Mouse (Mus musculus) T-cell, adult 2 months (primary cell): ENCODE measurements around the gene Bpifa3.
"Not testable (repeated sequence)": the region's sequence is repeated elsewhere in the genome, so short reads cannot be mapped to it uniquely, and the experiment has no call there.

Source experiments
- DNase-seq: peaks from one replicate; pipeline ENCODE4 v3.0.0; 2022; ENCODE audit warnings: low spot score

Gene Bpifa3

DNA sequence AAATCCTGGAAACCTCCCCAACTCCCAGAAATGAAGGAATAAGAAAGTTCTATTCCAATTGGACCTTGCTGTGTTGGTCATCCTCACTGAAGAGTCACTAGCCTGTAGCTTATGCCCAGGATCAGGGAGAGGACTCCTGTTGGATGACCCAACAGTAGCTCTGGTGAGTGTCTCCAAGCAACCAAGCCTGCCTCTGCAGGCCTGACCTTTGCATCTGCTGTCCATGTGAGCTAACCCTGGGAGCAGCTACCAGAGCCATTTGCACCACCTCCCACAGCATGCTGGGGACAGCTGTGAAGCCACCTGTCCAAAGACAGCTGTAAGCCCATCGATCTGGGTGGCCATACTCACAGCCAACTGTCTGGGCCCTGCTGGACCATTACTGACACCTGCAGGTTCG, at the start of gene Bpifa3:
Gene Bpifa3 (plus strand): TSS at position 217 of the 400 bp plus-strand sequence.
- DNase-seq: no peak

DNA sequence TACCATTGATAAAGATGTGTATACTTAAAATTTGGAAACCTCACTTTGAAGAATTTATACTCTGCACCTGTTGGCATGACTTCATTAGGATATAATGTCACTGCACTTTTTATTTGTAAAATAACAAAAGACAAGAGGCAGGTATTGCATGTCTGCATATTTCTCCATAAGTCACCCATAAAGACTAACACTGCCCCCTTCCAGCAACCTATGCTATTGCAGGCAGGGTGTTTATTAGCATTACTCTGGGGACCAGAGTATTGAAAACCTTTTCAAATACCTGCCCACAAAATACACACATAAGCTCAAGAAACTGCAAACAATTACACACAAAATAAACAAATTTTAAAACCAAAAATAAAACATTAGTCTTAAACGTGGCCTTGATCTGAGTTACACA, 32.4 kb upstream of the Bpifa3 start:
- no peak for DNase-seq

DNA sequence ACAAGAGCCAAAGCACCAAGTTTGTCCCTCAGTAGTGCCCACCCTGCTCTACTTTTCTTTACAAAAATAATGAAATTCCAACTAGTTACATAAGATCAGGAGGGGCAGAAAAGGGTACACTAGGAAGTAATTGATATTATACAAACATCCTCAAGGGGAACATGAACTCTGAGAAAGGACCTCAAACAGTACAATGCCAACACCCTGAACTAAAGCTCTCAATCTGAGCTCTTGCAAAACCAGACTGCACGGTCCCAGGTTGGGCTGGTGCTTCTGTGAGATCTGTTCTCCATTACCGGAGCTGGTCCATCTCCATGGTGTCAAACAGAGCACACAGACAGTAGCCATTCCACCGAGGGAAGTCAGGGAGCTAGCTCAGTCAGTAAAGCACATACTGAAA, 12.8 kb upstream of the Bpifa3 start:
- no peak for DNase-seq

DNA sequence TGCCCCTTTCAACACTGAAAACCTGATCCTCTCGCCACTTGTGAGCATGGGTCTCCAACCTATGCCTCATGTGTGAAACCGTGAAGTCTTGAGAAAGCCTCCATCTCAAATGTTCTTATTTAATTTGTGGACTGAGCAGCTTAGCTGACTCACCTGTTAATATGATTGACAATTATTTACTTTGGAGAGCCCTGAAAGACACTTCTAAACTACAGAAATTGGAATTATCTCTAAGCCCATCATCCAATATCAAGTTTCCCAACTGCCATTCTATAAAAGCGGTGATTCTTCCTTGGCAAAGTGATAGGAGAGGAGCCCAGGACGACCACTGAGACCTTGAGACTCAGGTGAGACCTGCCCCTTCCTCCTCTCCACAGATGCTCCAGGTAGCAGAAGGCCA, 12.4 kb downstream of the Bpifa3 start, which contains the start of gene Bpifa1:
Gene Bpifa1 (plus strand): TSS at position 301 of the 400 bp plus-strand sequence.
- no peak for DNase-seq

DNA sequence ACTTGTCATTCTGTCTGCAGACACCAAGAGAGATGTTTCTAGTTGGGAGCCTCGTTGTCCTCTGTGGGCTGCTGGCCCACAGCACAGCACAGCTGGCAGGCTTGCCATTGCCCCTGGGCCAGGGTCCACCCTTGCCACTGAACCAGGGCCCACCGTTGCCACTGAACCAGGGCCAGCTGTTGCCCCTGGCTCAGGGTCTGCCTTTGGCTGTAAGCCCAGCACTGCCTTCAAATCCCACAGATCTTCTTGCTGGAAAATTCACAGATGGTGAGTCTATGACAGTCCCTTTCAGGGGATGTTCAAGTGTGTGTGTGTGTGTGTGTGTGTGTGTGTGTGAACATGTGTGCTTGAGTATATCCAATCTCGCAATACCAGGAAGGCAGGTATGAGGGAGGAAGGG, 13.6 kb downstream of the Bpifa3 start:
- no peak for DNase-seq

DNA sequence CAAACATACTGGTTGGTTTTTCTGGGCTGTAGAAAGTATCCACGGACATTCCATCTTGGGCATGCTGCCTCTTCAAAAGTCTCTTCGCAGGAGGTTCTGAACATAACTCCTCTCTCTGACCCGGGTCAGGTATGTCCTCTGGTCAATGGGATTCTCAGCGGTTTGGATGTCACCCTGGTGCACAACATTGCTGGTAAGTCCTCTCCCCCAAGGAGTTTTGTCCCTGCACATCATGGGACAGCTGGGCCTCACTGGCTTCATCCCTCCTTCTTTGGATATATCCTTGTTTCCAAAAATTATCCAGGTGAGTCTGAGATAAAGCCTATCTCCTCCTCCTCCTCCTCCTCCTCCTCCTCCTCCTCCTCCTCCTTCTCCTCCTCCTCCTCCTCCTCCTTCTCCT, 17.4 kb downstream of the Bpifa3 start:
- DNase-seq: no peak

DNA sequence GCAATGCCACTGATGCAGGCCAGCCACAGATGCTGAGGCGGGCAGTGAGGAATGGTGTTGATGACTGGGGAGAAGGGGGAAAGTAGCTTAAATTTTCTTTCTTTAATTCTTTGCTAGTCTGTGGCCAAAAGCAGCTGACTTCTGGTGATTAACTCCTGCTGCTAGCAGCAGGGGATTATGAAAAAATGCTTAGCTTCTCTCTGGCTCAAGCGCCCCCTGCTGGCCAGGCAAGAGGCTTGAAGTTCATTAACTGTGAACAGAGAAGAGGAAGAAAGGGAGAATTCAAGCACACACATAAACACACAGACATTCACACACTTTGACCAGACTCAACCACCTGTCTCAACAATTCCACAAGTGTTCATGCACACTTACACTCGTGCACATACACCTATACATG, 28.3 kb downstream of the Bpifa3 start:
- no peak for DNase-seq

DNA sequence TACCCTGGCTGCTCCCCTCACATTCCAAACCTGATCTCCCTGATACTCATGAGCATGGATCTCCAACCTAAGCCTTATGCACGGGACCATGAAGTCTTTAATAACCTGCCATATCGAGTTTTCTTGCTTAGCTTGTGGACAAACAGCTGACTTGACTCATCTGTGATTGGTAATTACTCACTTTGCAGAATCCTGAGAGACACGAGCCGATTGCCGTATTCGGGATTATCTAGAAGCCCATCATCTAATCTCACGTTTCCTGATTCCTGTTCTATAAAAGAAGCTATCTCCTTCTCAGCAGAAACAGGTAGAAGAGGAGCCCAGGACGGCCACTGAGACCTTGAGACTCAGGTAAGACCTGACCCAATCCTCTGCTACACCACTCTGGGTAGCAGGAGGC, 32.2 kb downstream of the Bpifa3 start, which contains the start of gene Bpifa5:
Gene Bpifa5 (plus strand): TSS at position 301 of the 400 bp plus-strand sequence.
- no peak for DNase-seq

DNA sequence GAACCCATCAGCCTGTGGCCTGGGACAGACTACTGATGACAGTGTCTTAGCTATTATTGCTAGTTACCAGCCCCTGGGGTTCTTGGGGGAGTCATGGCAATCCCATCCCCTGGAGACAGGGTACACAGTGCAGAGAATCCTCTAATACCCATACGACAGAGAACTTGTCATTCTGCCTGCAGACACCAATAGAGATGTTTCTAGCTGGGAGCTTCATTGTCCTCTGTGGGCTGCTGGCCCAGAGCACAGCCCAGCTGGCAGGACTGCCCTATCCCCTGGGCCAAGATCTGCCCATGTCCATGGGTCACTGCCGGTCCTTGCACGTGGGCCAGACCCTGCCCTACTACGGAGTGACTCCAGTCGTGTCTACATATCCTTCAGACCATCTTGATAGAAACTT, 33.2 kb downstream of the Bpifa3 start:
- no peak for DNase-seq

DNA sequence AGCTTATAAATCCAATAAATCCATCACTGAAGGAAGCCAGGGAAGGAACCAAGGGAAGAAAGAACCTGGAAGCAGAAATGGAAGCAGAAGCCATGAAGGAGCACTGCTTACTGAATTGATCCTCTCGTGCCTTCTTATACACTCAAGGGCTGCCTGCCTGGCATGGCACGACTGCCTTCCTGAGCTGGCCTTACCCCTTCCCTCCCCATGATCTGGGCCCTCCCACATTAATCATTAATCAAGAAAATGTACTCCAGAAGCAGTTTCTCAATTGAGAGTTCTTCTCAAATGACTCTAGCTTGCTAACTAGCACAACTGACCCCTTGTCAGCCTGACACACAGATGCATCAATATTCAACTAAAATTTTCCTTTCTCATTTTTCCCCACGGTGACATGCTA, 39.0 kb downstream of the Bpifa3 start:
- DNase-seq: no peak

DNA sequence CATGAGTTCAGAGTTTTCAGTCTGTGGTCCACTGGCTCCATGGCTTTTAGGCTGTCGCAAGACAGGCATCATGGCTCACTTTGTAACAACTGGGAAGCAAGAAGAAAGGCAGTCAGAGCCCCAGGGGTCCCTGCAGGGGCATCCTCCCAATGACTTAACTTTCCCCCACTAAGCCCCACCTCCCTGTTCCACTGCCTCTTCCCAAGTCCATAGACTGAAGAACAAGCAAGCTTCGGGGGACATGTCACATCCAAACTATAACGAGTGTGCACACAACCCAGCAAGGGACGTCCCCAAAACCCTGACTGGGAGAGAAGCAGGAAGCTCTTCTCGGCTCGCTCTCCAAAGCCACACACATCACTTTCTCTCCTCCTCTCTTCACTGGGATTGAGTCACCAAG, 41.5 kb downstream of the Bpifa3 start:
- no peak for DNase-seq

DNA sequence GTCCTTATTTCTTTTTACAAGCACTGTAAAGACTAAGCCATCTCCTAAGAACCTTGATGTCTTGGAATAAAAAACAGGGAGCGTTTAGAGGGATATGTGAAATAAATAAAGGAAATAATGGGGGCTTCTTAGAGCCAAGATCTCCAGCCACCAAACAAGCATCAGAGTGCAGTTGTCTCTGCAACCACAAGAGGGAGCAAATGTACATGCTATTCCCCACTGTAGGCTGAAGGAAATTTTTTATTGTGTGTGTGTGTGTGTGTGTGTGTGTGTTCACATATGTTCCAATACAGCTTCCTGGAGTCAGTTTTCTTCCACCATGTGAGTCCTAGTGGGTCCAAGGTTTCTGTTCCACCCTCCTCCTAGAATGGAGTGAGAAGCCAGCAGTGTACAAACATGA, 43.2 kb downstream of the Bpifa3 start:
- no peak for DNase-seq

DNA sequence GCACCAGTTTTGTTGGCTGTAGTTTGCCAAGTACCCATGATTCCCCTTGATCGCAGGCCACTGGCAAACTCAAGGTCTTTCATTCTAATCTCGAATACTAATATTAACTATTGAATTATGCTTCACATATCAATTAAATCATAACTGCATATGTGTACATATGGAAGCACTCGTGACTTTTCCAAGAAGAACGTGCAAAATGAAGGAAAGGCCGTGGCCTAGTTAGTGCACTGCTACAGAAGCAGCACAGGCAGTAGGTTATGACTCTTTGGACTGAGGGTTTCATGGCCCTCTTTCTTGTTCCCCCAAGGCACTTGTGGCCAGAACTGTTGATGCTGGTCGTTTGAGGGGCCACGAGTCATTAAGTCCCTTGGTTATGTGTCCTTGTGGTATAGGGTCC, 51.8 kb downstream of the Bpifa3 start:
- not testable (repeated sequence) for DNase-seq

DNA sequence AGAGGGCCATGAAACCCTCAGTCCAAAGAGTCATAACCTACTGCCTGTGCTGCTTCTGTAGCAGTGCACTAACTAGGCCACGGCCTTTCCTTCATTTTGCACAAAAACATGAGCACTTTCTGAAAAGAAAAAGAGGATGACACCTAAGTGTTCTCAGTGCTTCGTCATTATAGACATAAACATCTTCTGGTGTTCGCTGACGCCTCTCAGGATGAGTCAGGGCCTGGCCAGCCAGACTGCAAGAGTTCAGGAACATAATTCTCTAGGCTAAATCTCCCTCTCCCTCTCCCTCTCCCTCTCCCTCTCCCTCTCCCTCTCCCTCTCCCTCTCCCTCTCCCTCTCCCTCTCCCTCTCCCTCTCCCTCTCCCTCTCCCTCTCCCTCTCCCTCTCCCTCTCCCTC, 52.9 kb downstream of the Bpifa3 start:
- DNase-seq: not testable (repeated sequence)

DNA sequence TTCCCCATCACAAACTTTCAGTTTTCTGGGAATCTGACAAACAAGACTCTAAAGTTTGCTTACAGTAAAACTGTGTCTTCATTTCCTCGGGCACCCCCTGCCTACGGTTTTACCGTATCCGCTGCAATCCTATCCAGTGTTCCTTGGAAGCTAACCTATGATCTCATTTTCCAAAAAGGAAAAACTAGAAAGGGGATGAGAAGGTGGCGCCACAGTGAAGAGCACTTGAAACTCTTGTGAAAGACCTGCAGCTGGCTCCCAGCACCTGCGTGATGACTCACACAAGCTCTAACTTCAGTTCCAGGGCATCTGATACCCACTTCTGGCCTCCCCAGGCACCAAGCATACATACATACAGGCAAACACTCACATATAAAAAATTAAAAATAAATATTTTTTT, 55.2 kb downstream of the Bpifa3 start:
- no peak for DNase-seq

DNA sequence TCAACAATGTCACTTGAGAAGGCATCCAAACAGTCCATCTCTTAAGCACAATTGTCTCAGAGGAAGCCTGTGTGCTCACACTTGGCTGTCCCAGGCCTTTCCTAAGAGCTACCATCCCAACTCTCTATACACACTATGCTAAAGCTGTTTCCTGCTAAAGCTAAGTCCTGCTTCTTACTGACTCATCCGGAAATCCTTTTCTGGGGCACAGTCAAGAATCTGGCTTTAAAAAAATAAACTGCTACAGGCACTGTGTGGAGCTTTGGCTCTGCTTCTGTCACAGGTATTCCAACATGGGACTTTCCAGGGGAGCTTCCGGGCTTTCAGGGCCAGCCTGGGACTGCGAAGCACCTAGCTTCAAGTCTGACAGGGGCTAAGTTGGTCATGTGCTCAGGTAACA, 55.6 kb downstream of the Bpifa3 start:
- DNase-seq: no peak

DNA sequence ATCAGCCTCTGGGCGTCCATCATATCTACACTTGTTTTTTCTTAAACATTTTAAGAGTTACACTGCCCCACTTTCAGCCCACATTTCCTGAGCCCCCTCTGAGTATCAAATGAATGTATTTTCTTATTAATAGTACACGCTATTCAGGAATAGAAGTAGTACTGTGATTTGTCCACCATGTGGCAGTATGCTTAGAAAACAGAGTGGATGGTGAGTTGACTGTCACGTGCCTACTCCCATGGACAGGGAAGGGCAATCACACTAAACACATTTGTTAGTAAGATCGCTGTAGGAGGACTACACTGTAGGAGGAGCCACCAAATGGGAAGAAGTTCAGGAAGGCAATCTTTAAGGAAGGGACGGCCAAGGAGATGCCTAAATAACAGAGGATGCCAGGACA, 57.3 kb downstream of the Bpifa3 start:
- no peak for DNase-seq
